Mouse (Mus musculus): ENCODE results near the gene Vps13d. TPM values are rescaled to one million over a fixed set of nuclear protein-coding genes. Genes with fewer than 3 reads are reported as not detected.

Gene Vps13d
- polyA plus RNA-seq, 1 experiment = 15.6 TPM

DNA sequence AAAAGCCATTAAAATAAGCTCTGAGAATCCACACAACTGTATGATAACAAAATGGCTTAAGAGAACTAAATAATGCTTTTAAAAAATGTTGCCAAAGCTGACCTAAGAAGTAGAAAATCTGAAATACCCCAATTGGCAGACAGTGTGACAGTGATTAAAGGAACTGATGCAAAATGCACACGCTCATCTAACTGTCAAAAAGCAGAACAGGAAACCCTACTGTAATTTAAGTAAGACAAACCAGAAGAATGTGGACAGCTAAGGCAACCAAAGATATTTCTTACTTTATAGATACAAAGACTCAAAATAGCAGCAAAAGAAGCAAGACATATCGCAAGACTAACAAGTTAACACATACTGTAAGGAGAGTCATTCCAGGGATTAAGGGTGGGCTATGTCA is 223.8 kb downstream of the Vps13d start:
- no peaks in the 10 kb centered on the region for H3K9me3 ChIP-seq (replicated peaks; ENCODE audit: control insufficient read depth, insufficient read depth, low read length, poor library complexity, severe bottlenecking)
- no peak overlapping the region for H3K27ac ChIP-seq (ENCODE audit: insufficient read depth, low read length)
- no peaks in the 10 kb centered on the region for H3K27me3 ChIP-seq (ENCODE audit: control insufficient read depth, insufficient read depth, low read length, poor library complexity, severe bottlenecking)
- no peaks in the 10 kb centered on the region for H3K36me3 ChIP-seq (ENCODE audit: control insufficient read depth, insufficient read depth, low read length, poor library complexity, severe bottlenecking)
- no peak overlapping the region for H3K9ac ChIP-seq (ENCODE audit: low read depth, poor library complexity, severe bottlenecking)
- no peaks in the 10 kb centered on the region for H3K4me1 ChIP-seq (ENCODE audit: control insufficient read depth, insufficient read depth, low read length)
- H3K4me3 ChIP-seq (ENCODE audit: low read depth, low read length) = no peak overlapping the region
- no peak for TF ChIP-seq EP300 (IDR thresholded peaks at IDR 0.05; ENCODE audit: insufficient read depth, low read depth, low read length)
- TF ChIP-seq CTCF (IDR thresholded peaks at IDR 0.05; ENCODE audit: low read depth, low read length) = no peak
- no peak for TF ChIP-seq POLR2A (IDR thresholded peaks at IDR 0.05; ENCODE audit: insufficient read depth, low read length)

DNA sequence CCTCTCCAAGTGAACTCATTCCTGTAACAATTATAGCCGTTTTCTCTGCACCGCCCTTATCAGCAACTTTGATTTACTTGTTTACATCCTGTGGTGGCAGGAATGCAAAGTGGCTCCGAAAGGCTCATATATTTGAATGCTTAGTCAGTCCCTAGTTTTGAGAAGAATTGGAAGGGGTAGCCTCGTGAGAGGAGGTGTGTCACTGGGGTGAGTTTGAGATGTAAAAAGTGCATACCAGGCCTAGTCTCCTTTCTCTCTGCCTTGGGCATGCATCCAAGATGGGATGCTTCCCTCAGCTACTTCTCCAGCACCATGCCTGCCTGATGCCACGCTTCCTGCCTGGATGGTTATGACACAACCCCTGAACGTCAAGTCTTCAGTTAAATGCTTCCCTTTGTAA is 225.8 kb downstream of the Vps13d start:
- Histone ChIP-seq H3K9ac (ENCODE audit: low read depth, poor library complexity, severe bottlenecking) (no peak overlapping the region), H3K9me3 (replicated peaks; ENCODE audit: control insufficient read depth, insufficient read depth, low read length, poor library complexity, severe bottlenecking) (no peaks in the 10 kb centered on the region), H3K27me3 (ENCODE audit: control insufficient read depth, insufficient read depth, low read length, poor library complexity, severe bottlenecking) (no peaks in the 10 kb centered on the region), H3K27ac (ENCODE audit: insufficient read depth, low read length) (no peak overlapping the region), H3K4me3 (ENCODE audit: low read depth, low read length) (no peak overlapping the region), H3K36me3 (ENCODE audit: control insufficient read depth, insufficient read depth, low read length, poor library complexity, severe bottlenecking) (no peaks in the 10 kb centered on the region), H3K4me1 (ENCODE audit: control insufficient read depth, insufficient read depth, low read length) (no peaks in the 10 kb centered on the region)
- TF ChIP-seq CTCF (IDR thresholded peaks at IDR 0.05; ENCODE audit: low read depth, low read length) (no peak), EP300 (IDR thresholded peaks at IDR 0.05; ENCODE audit: insufficient read depth, low read depth, low read length) (no peak), POLR2A (IDR thresholded peaks at IDR 0.05; ENCODE audit: insufficient read depth, low read length) (no peak)

DNA sequence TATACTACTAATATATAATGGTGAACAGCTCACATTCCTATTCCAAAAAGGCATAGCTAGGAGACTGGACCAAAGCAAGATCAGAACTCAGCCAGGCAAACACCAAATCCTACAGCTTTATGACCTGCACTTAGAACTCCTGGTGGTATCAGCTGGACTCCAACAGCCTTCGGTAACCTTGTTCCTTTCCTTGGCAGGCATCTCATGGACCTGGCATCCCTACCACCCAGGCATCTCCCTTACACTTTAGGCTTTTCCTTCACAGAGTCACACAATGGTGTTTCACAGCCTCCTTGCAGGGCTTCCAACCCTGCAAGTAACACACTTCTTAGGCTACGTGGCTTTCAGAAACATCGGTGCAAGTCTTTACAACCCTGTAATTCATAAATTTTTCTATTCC is 226.4 kb downstream of the Vps13d start:
- no peak overlapping the region for H3K4me3 ChIP-seq (ENCODE audit: low read depth, low read length)
- TF ChIP-seq EP300 (IDR thresholded peaks at IDR 0.05; ENCODE audit: insufficient read depth, low read depth, low read length) (no peak), CTCF (IDR thresholded peaks at IDR 0.05; ENCODE audit: low read depth, low read length) (no peak), POLR2A (IDR thresholded peaks at IDR 0.05; ENCODE audit: insufficient read depth, low read length) (no peak)
- no peak overlapping the region for H3K9ac ChIP-seq (ENCODE audit: low read depth, poor library complexity, severe bottlenecking)
- no peaks in the 10 kb centered on the region for H3K36me3 ChIP-seq (ENCODE audit: control insufficient read depth, insufficient read depth, low read length, poor library complexity, severe bottlenecking)
- no peaks in the 10 kb centered on the region for H3K4me1 ChIP-seq (ENCODE audit: control insufficient read depth, insufficient read depth, low read length)
- H3K27ac ChIP-seq (ENCODE audit: insufficient read depth, low read length) = no peak overlapping the region
- no peaks in the 10 kb centered on the region for H3K27me3 ChIP-seq (ENCODE audit: control insufficient read depth, insufficient read depth, low read length, poor library complexity, severe bottlenecking)
- H3K9me3 ChIP-seq (replicated peaks; ENCODE audit: control insufficient read depth, insufficient read depth, low read length, poor library complexity, severe bottlenecking) = no peaks in the 10 kb centered on the region

DNA sequence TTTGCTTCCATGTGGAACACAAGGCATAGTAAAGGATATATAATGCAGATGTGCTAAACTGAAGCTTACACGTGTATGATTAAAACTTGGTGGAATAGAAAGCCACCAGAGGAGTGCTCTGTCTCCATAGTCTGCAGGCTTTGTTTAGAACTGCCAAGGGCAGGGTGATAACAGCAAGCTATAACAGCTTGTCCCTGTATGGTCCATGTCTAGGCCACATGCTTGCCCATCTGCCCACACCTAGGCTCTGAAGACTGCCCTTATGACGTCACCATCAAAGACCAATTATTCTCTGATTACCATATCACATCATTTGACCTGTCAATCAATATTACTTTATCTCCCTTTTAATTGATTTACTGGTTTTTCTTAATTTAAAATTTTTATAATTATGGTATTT is 229.6 kb downstream of the Vps13d start:
- no peak overlapping the region for H3K4me3 ChIP-seq (ENCODE audit: low read depth, low read length)

DNA sequence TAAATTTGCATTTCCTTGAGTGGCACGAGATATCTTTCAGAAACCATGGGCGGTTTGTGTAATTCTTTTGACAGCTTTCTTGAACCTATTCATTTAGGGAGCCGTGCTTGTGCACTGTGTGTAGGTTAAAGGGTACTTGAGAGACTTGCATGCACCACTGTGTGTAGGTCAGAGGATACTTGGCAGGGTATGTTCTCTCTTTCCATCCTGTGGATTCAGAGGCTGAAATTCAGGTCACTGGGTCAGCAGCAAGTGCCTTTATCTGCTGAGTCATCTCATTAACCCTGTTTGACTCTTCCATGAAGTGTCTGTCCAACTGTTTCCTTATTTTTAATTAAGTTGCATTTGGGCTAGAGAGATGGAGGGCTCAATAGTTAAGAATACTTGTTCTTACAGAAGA is 233.1 kb downstream of the Vps13d start:
- H3K9me3 ChIP-seq (replicated peaks; ENCODE audit: control insufficient read depth, insufficient read depth, low read length, poor library complexity, severe bottlenecking) = no peaks in the 10 kb centered on the region
- no peaks in the 10 kb centered on the region for H3K27me3 ChIP-seq (ENCODE audit: control insufficient read depth, insufficient read depth, low read length, poor library complexity, severe bottlenecking)
- H3K27ac ChIP-seq (ENCODE audit: insufficient read depth, low read length) = no peak overlapping the region
- H3K36me3 ChIP-seq (ENCODE audit: control insufficient read depth, insufficient read depth, low read length, poor library complexity, severe bottlenecking) = no peaks in the 10 kb centered on the region
- no peak overlapping the region for H3K4me3 ChIP-seq (ENCODE audit: low read depth, low read length)
- H3K4me1 ChIP-seq (ENCODE audit: control insufficient read depth, insufficient read depth, low read length) = no peaks in the 10 kb centered on the region
- TF ChIP-seq EP300 (IDR thresholded peaks at IDR 0.05; ENCODE audit: insufficient read depth, low read depth, low read length) (no peak), POLR2A (IDR thresholded peaks at IDR 0.05; ENCODE audit: insufficient read depth, low read length) (no peak), CTCF (IDR thresholded peaks at IDR 0.05; ENCODE audit: low read depth, low read length) (no peak)
- H3K9ac ChIP-seq (ENCODE audit: low read depth, poor library complexity, severe bottlenecking) = no peak overlapping the region

More for the DNA sequence above, 229.6 kb downstream of the Vps13d start:
- H3K4me1 ChIP-seq (ENCODE audit: control insufficient read depth, insufficient read depth, low read length) = no peaks in the 10 kb centered on the region
- H3K36me3 ChIP-seq (ENCODE audit: control insufficient read depth, insufficient read depth, low read length, poor library complexity, severe bottlenecking) = no peaks in the 10 kb centered on the region
- H3K27me3 ChIP-seq (ENCODE audit: control insufficient read depth, insufficient read depth, low read length, poor library complexity, severe bottlenecking) = no peaks in the 10 kb centered on the region
- TF ChIP-seq EP300 (IDR thresholded peaks at IDR 0.05; ENCODE audit: insufficient read depth, low read depth, low read length) = no peak
- TF ChIP-seq POLR2A (IDR thresholded peaks at IDR 0.05; ENCODE audit: insufficient read depth, low read length) = no peak
- no peak for TF ChIP-seq CTCF (IDR thresholded peaks at IDR 0.05; ENCODE audit: low read depth, low read length)
- no peaks in the 10 kb centered on the region for H3K9me3 ChIP-seq (replicated peaks; ENCODE audit: control insufficient read depth, insufficient read depth, low read length, poor library complexity, severe bottlenecking)
- H3K9ac ChIP-seq (ENCODE audit: low read depth, poor library complexity, severe bottlenecking) = no peak overlapping the region
- H3K27ac ChIP-seq (ENCODE audit: insufficient read depth, low read length) = no peak overlapping the region

DNA sequence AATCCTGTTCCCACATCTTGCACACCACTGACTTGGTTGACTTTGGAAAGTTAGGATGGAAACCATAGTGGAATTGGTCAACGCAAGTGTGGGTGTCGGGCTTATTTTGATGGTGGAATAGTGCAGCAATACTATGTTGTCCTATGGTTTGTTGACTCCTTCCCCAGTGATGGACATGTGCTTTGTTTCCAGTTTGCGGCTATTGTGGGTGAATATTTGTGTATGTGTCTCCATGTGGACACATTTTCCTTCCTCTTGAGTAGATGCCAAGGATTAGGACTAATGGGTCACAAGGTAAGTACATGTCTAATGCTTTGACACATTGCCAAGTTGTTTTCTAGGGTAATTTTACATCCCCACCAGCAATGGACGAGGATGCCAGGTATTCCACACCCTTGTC is 233.6 kb downstream of the Vps13d start:
- Histone ChIP-seq H3K27me3 (ENCODE audit: control insufficient read depth, insufficient read depth, low read length, poor library complexity, severe bottlenecking) (no peaks in the 10 kb centered on the region), H3K9ac (ENCODE audit: low read depth, poor library complexity, severe bottlenecking) (no peak overlapping the region), H3K9me3 (replicated peaks; ENCODE audit: control insufficient read depth, insufficient read depth, low read length, poor library complexity, severe bottlenecking) (no peaks in the 10 kb centered on the region), H3K36me3 (ENCODE audit: control insufficient read depth, insufficient read depth, low read length, poor library complexity, severe bottlenecking) (no peaks in the 10 kb centered on the region), H3K4me3 (ENCODE audit: low read depth, low read length) (no peak overlapping the region), H3K27ac (ENCODE audit: insufficient read depth, low read length) (no peak overlapping the region), H3K4me1 (ENCODE audit: control insufficient read depth, insufficient read depth, low read length) (no peaks in the 10 kb centered on the region)
- TF ChIP-seq CTCF (IDR thresholded peaks at IDR 0.05; ENCODE audit: low read depth, low read length) = no peak
- TF ChIP-seq POLR2A (IDR thresholded peaks at IDR 0.05; ENCODE audit: insufficient read depth, low read length) = no peak
- TF ChIP-seq EP300 (IDR thresholded peaks at IDR 0.05; ENCODE audit: insufficient read depth, low read depth, low read length) = no peak
